Mouse (Mus musculus) heart, embryonic 14.5 days (tissue): ENCODE measurements around the gene Lrcol1. TPM values are rescaled to one million over a fixed set of nuclear protein-coding genes. Genes with fewer than 3 reads are reported as not detected.

Experiments
- ATAC-seq: fragments of 200-750 bp; cut with Nextera tagmentation; 2 replicates; pipeline ENCODE4 v1.8.0; 2017; ENCODE audit warnings: low read depth, moderate TSS enrichment; ENCODE audit not compliant: insufficient number of reproducible peaks, insufficient read depth, low FRiP score
- H3K27ac ChIP-seq, 2 experiments: fragments of 200-500 bp in 1 of 2; fragments of 300-500 bp in 1 of 2; sonication (generic) in 1 of 2; replicated peaks in 1 of 2; 2 replicates each; pipeline ENCODE4 v1.5.1; 2012 to 2014; ENCODE audit warnings: low read depth in 2 of 2, low read length in 2 of 2, control low read depth in 1 of 2, mild to moderate bottlenecking in 1 of 2, mixed read lengths in 1 of 2; ENCODE audit not compliant: control insufficient read depth in 1 of 2, insufficient read depth in 1 of 2
- H3K27me3 ChIP-seq: fragments of 300-500 bp; sonication (generic); 2 replicates; pipeline ENCODE4 v1.6.1; 2014; ENCODE audit warnings: mild to moderate bottlenecking, low read length, control low read depth; ENCODE audit not compliant: control insufficient read depth, insufficient read depth
- H3K36me3 ChIP-seq: fragments of 300-500 bp; sonication (generic); 2 replicates; pipeline ENCODE4 v1.6.1; 2014; ENCODE audit warnings: mild to moderate bottlenecking, control low read depth, low read length, mixed read lengths; ENCODE audit not compliant: control insufficient read depth, insufficient read depth
- H3K4me1 ChIP-seq, 2 experiments: fragments of 200-500 bp in 1 of 2; fragments of 300-500 bp in 1 of 2; sonication (generic) in 1 of 2; 2 replicates each; pipeline ENCODE4 v1.6.1; 2012 to 2014; ENCODE audit warnings: low read length in 2 of 2, control low read depth in 1 of 2, mixed read lengths in 1 of 2; ENCODE audit not compliant: control insufficient read depth in 2 of 2, insufficient read depth in 2 of 2
- H3K4me2 ChIP-seq: fragments of 300-500 bp; sonication (generic); 2 replicates; pipeline ENCODE4 v1.6.1; 2014; ENCODE audit warnings: mild to moderate bottlenecking, low read length
- H3K4me3 ChIP-seq, 2 experiments: fragments of 200-500 bp in 1 of 2; fragments of 300-500 bp in 1 of 2; sonication (generic) in 1 of 2; 2 replicates each; pipeline ENCODE4 v1.5.1; 2012 to 2014; ENCODE audit warnings: low read length in 2 of 2, mild to moderate bottlenecking in 2 of 2, control low read depth in 1 of 2, low read depth in 1 of 2, moderate library complexity in 1 of 2; ENCODE audit not compliant: control insufficient read depth in 1 of 2, insufficient read depth in 1 of 2
- H3K9ac ChIP-seq: fragments of 300-500 bp; sonication (generic); 2 replicates; pipeline ENCODE4 v1.6.1; 2014; ENCODE audit warnings: mild to moderate bottlenecking, low read length
- H3K9me3 ChIP-seq: fragments of 300-500 bp; sonication (generic); 2 replicates; pipeline ENCODE4 v1.6.1; 2016; ENCODE audit warnings: low read length, control low read depth; ENCODE audit not compliant: control insufficient read depth
- WGBS: fragments of 180-500 bp; shearing (Covaris S2); extraction: QIAGEN DNeasy Blood & Tissue Kit; methylation state at CpG from one replicate; pipeline ENCODE4 v1.1.7; 2014; 5-methylcytosine and 5-hydroxymethylcytosine counted together
- polyA plus RNA-seq: library from polyadenylated mRNA; unstranded; fragments of >200 nt; fragmentation: Nextera tagmentation; extraction: Ambion mirVana; gene quantifications from 2 replicates; pipeline ENCODE4 v1.2.1, GENCODE M21; 2014

The Lrcol1 gene
- polyA plus RNA-seq, 1 experiment from 2014 or later: not detected

GRCm38 (mm10) chr5:110345553-110345952, 1.0 kb downstream of the Lrcol1 start:
- H3K9me3 ChIP-seq: no peaks in the 10 kb centered on the region
- H3K36me3 ChIP-seq: no peaks in the 10 kb centered on the region
- H3K4me1 ChIP-seq: peaks cover 4 to 6% of the 10 kb centered on the region in 2 experiments; a peak in 2 of 4 replicates
- 84% methylated on average over 4 of the region's 4 CpGs for WGBS
- H3K4me2 ChIP-seq: no peak overlapping the region
- peaks cover 42% of the 10 kb centered on the region for H3K27me3 ChIP-seq
- no peak for ATAC-seq
- H3K9ac ChIP-seq: no peak overlapping the region
- H3K27ac ChIP-seq: no peak overlapping the region
- H3K4me3 ChIP-seq: no peak overlapping the region

GRCm38 (mm10) chr5:110347006-110347405, 2.5 kb downstream of the Lrcol1 start:
- Histone ChIP-seq H3K27ac (no peak overlapping the region), H3K4me2 (no peak overlapping the region), H3K4me1 (peaks cover 4 to 6% of the 10 kb centered on the region in 2 experiments; a peak in 2 of 4 replicates), H3K27me3 (peaks cover 30% of the 10 kb centered on the region), H3K9ac (no peak overlapping the region), H3K4me3 (no peak overlapping the region), H3K9me3 (no peaks in the 10 kb centered on the region), H3K36me3 (no peaks in the 10 kb centered on the region)
- WGBS: 81% methylated on average over 8 of the region's 8 CpGs
- no peak for ATAC-seq

- Histone ChIP-seq H3K27ac (no peak overlapping the region), H3K27me3 (peaks cover 16% of the 10 kb centered on the region), H3K36me3 (no peaks in the 10 kb centered on the region), H3K4me2 (no peak overlapping the region), H3K4me3 (no peak overlapping the region), H3K9me3 (no peaks in the 10 kb centered on the region), H3K9ac (no peak overlapping the region), H3K4me1 (no peaks in the 10 kb centered on the region)
- no peak for ATAC-seq
- WGBS: 18% methylated on average over 7 of the region's 7 CpGs
Observed at GRCm38 (mm10) chr5:110354716-110355115, 10.2 kb downstream of the Lrcol1 start.

- ATAC-seq: no peak
- WGBS: 39% methylated on average over 9 of the region's 9 CpGs
- H3K27me3 ChIP-seq: peaks cover 16% of the 10 kb centered on the region
Observed at GRCm38 (mm10) chr5:110357531-110358179, 13.1 kb downstream of the Lrcol1 start.

GRCm38 (mm10) chr5:110361465-110361864, 16.9 kb downstream of the Lrcol1 start:
- H3K9ac ChIP-seq: no peak overlapping the region
- H3K36me3 ChIP-seq: no peaks in the 10 kb centered on the region
- no peak overlapping the region for H3K4me3 ChIP-seq
- no peaks in the 10 kb centered on the region for H3K9me3 ChIP-seq
- peaks cover 0 to 7% of the 10 kb centered on the region in 2 experiments; a peak in 2 of 4 replicates for H3K4me1 ChIP-seq
- H3K27me3 ChIP-seq: no peaks in the 10 kb centered on the region; the same call in 1 of the 2 replicates
- H3K27ac ChIP-seq: no peak overlapping the region
- 47% methylated on average over 6 of the region's 6 CpGs for WGBS
- no peak overlapping the region for H3K4me2 ChIP-seq
- ATAC-seq: no peak

More at GRCm38 (mm10) chr5:110357531-110358179, 13.1 kb downstream of the Lrcol1 start:
- 0 out of 4 replicates have a peak, but pooled peaks cover 0 to under 1% of the 10 kb centered on the region in 2 experiments for H3K4me1 ChIP-seq
- no peaks in the 10 kb centered on the region for H3K9me3 ChIP-seq
- H3K9ac ChIP-seq: no peak overlapping the region
- H3K27ac ChIP-seq: no peak overlapping the region
- no peak overlapping the region for H3K4me2 ChIP-seq
- no peaks in the 10 kb centered on the region for H3K36me3 ChIP-seq
- no peak overlapping the region for H3K4me3 ChIP-seq

- H3K4me3 ChIP-seq: peak overlapping the region; percentile 51 to 57
- WGBS: under 1% methylated on average over 28 of the region's 28 CpGs
- peaks cover 10% of the 10 kb centered on the region for H3K36me3 ChIP-seq
- peaks cover 0 to 7% of the 10 kb centered on the region in 2 experiments; a peak in 2 of 4 replicates for H3K4me1 ChIP-seq
- no peaks in the 10 kb centered on the region; the same call in 1 of the 2 replicates for H3K27me3 ChIP-seq
- H3K27ac ChIP-seq: peak overlapping the region in 1 of 2 experiments; percentile 55; a peak in 1 of 4 replicates
- no peak; the same call in 1 of the 2 replicates for ATAC-seq
- H3K4me2 ChIP-seq: peak overlapping the region; percentile 94
- peak overlapping the region; percentile 82 for H3K9ac ChIP-seq
- H3K9me3 ChIP-seq: peaks cover 3% of the 10 kb centered on the region; the same call in 1 of the 2 replicates
Observed at GRCm38 (mm10) chr5:110362813-110363178, 18.3 kb downstream of the Lrcol1 start.

GRCm38 (mm10) chr5:110363179-110363821, 18.8 kb downstream of the Lrcol1 start:
- WGBS: 1% methylated on average over 68 of the region's 72 CpGs
- H3K27ac ChIP-seq: peak overlapping the region in 1 of 2 experiments; percentile 55; a peak in 1 of 4 replicates
- peak overlapping the region; percentile 82 for H3K9ac ChIP-seq
- peaks cover 3% of the 10 kb centered on the region; the same call in 1 of the 2 replicates for H3K9me3 ChIP-seq
- H3K27me3 ChIP-seq: no peaks in the 10 kb centered on the region; the same call in 1 of the 2 replicates
- peak overlapping the region; percentile 51 to 57 for H3K4me3 ChIP-seq
- H3K4me1 ChIP-seq: peaks cover 0 to 7% of the 10 kb centered on the region in 2 experiments; a peak in 2 of 4 replicates
- peak; percentile 77 for ATAC-seq
- peak overlapping the region; percentile 94 for H3K4me2 ChIP-seq
- peaks cover 13% of the 10 kb centered on the region for H3K36me3 ChIP-seq
